ENCODE assay signal across 30 mouse cellular contexts in the genomic region with DNA sequence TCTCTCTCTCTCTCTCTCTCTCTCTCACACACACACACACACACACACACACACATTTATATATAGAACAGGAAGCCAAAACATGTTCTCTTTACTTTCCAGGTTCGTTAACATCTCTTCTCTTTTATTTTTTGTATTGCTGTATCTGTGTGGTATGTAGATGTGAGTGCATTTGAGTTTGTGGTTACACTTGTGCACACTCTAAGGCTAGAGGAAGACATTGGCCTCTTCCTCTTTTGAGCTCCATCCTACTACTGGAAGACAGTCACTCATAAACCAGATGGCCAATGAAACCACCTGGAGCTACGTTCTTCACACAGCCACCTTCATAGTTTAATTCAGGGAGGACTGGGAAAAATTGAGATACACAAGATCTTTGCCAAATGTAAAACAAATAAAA.
DNase-seq lines count a peak whose midpoint lies in the region; ATAC-seq and TF ChIP-seq lines count a peak whose summit lies in the region.
"Had no signal": no experiment of that assay in that cellular context is flagged by ENCODE, and none has a peak within 500 bp of the region (broad histone marks: within the 10 kb centered on the region; RNA-seq: fewer than 3 reads in every experiment).

No protein-coding gene starts in this region.

- no peak overlapping the region for H3K9ac ChIP-seq in heart, embryonic 11.5 days (ENCODE audit: low read depth, low read length)
- H3K9ac ChIP-seq: embryonic facial prominence, embryonic 12.5 days; embryonic facial prominence, embryonic 15.5 days; forebrain, embryonic 12.5 days; forebrain, embryonic 15.5 days; hindbrain, embryonic 12.5 days; hindbrain, embryonic 15.5 days had no signal

- no peaks in the 10 kb centered on the region for H3K4me1 ChIP-seq in heart, embryonic 11.5 days (ENCODE audit: control insufficient read depth, insufficient read depth, low read length)
- peaks cover 2% of the 10 kb centered on the region; the same call in 1 of the 2 replicates for H3K4me1 ChIP-seq in embryonic fibroblast, embryonic 13.5 days (ENCODE audit: control insufficient read depth, insufficient read depth, low read length)
- H3K4me1 ChIP-seq: embryonic facial prominence, embryonic 12.5 days; embryonic facial prominence, embryonic 15.5 days; forebrain, embryonic 12.5 days; forebrain, embryonic 15.5 days; heart, embryonic 10.5 days; hindbrain, embryonic 12.5 days; hindbrain, embryonic 15.5 days had no signal

- TF ChIP-seq POLR2A in embryonic fibroblast, embryonic 13.5 days (IDR thresholded peaks at IDR 0.05; ENCODE audit: low read depth, low read length): no peak

- intact Hi-C loops in heart, postnatal 14 days (cut with DNase I): no loop called here

- H3K27me3 ChIP-seq in heart, embryonic 11.5 days (ENCODE audit: control insufficient read depth, insufficient read depth, low read length): no peaks in the 10 kb centered on the region
- H3K27me3 ChIP-seq: CH12.LX; embryonic facial prominence, embryonic 12.5 days; embryonic facial prominence, embryonic 15.5 days; forebrain, embryonic 12.5 days; forebrain, embryonic 15.5 days; hindbrain, embryonic 12.5 days; hindbrain, embryonic 15.5 days; Patski had no signal

- H3K4me2 ChIP-seq in heart, embryonic 11.5 days: no peak overlapping the region
- H3K4me2 ChIP-seq: embryonic facial prominence, embryonic 12.5 days; embryonic facial prominence, embryonic 15.5 days; forebrain, embryonic 12.5 days; forebrain, embryonic 15.5 days; hindbrain, embryonic 12.5 days; hindbrain, embryonic 15.5 days had no signal

- no peak for ATAC-seq in heart, embryonic 11.5 days (replicated peaks; ENCODE audit: insufficient number of reproducible peaks, low FRiP score, low TSS enrichment)
- no peak for ATAC-seq in monocyte, adult 5-6 weeks (replicated peaks; ENCODE audit: insufficient number of reproducible peaks, low FRiP score, low TSS enrichment, poor library complexity, severe bottlenecking)
- ATAC-seq: forebrain, embryonic 15.5 days; intestine, postnatal 0 days; Patski had no signal

- H3K4me3 ChIP-seq in heart, embryonic 11.5 days (ENCODE audit: low read depth, low read length): no peak overlapping the region
- H3K4me3 ChIP-seq in embryonic fibroblast, embryonic 13.5 days (ENCODE audit: insufficient read depth, low read length): no peak overlapping the region
- H3K4me3 ChIP-seq: embryonic facial prominence, embryonic 12.5 days; embryonic facial prominence, embryonic 15.5 days; erythroblast, embryonic 14.5 days; forebrain, embryonic 12.5 days; forebrain, embryonic 15.5 days; heart, adult 2 months; heart, embryonic 10.5 days; hindbrain, embryonic 12.5 days; hindbrain, embryonic 15.5 days had no signal

- 76% methylated on average over 2 of the region's 2 CpGs for WGBS in heart, embryonic 11.5 days (ENCODE audit: insufficient replicate concordance)

- H3K27ac ChIP-seq in heart, embryonic 11.5 days (ENCODE audit: low read depth, low read length): peak overlapping the region; percentile 15; the same call in 1 of the 2 replicates
- H3K27ac ChIP-seq in embryonic fibroblast, embryonic 13.5 days (ENCODE audit: insufficient read depth, low read length): peak overlapping the region; percentile 65
- H3K27ac ChIP-seq: embryonic facial prominence, embryonic 12.5 days; embryonic facial prominence, embryonic 15.5 days; forebrain, embryonic 12.5 days; forebrain, embryonic 15.5 days; heart, adult 2 months; heart, embryonic 10.5 days; hindbrain, embryonic 12.5 days; hindbrain, embryonic 15.5 days had no signal

- no peaks in the 10 kb centered on the region for H3K36me3 ChIP-seq in heart, embryonic 11.5 days (ENCODE audit: control insufficient read depth, insufficient read depth, low read length)
- H3K36me3 ChIP-seq: embryonic facial prominence, embryonic 12.5 days; embryonic facial prominence, embryonic 15.5 days; forebrain, embryonic 12.5 days; forebrain, embryonic 15.5 days; G1E; heart, embryonic 10.5 days; hindbrain, embryonic 12.5 days; hindbrain, embryonic 15.5 days had no signal

- no peak for TF ChIP-seq CTCF in embryonic fibroblast, embryonic 13.5 days (IDR thresholded peaks at IDR 0.05; ENCODE audit: borderline replicate concordance, insufficient read depth, low read length)

- DNase-seq in heart, postnatal 14 days: no peak
- DNase-seq in 416B (ENCODE audit: low read depth): peak; percentile 35
- no peak for DNase-seq in embryo, embryonic 10.5 days (ENCODE audit: low spot score)
- DNase-seq: adrenal gland, postnatal 10 days; adrenal gland, postnatal 36 days; B cell, adult 2 months; cerebellum, adult 11 months; cerebellum, adult 2 months; cerebellum, adult 9-11 months; cerebellum, postnatal 25 days; gastrocnemius, postnatal 10 days; gastrocnemius, postnatal 36 days; heart, adult 2 months; heart, postnatal 4 days; kidney, adult 2 months had no signal

- no peaks in the 10 kb centered on the region for H3K9me3 ChIP-seq in heart, embryonic 11.5 days (replicated peaks; ENCODE audit: control insufficient read depth, low read length)
- H3K9me3 ChIP-seq: embryonic facial prominence, embryonic 12.5 days; embryonic facial prominence, embryonic 15.5 days; forebrain, embryonic 12.5 days; forebrain, embryonic 15.5 days; G1E; heart, embryonic 10.5 days; hindbrain, embryonic 12.5 days; hindbrain, embryonic 15.5 days had no signal
